Mouse (Mus musculus) thymus, adult 2 months (tissue): ENCODE data around the gene Phkg1. TPM values are rescaled to one million over a fixed set of nuclear protein-coding genes. Genes with fewer than 3 reads are reported as not detected.
"Not testable (repeated sequence)": the region's sequence is repeated elsewhere in the genome, so short reads cannot be mapped to it uniquely, and the experiment has no call there.

Experiments
- DNase-seq: peaks from one replicate; pipeline ENCODE4 v3.0.0; 2021
- H3K27ac ChIP-seq: fragments of 200-500 bp; 2 replicates; pipeline ENCODE4 v1.5.1; 2012; ENCODE audit warnings: low read length, control low read depth; ENCODE audit not compliant: control insufficient read depth, insufficient read depth
- H3K27me3 ChIP-seq: fragments of 200-500 bp; 2 replicates; pipeline ENCODE4 v1.6.1; 2012; ENCODE audit warnings: mild to moderate bottlenecking, low read length, moderate library complexity, mixed read lengths; ENCODE audit not compliant: control insufficient read depth, insufficient read depth
- H3K36me3 ChIP-seq: fragments of 200-500 bp; 2 replicates; pipeline ENCODE4 v1.6.1; 2012; ENCODE audit warnings: mild to moderate bottlenecking, low read length, moderate library complexity; ENCODE audit not compliant: control insufficient read depth, insufficient read depth
- H3K4me1 ChIP-seq: fragments of 200-500 bp; replicated peaks from 2 replicates; pipeline ENCODE4 v1.6.1; 2012; ENCODE audit warnings: low read length; ENCODE audit not compliant: control insufficient read depth, insufficient read depth
- H3K4me3 ChIP-seq: fragments of 200-500 bp; 2 replicates; pipeline ENCODE4 v1.5.1; 2012; ENCODE audit warnings: mild to moderate bottlenecking, low read length, control low read depth, moderate library complexity; ENCODE audit not compliant: control insufficient read depth, insufficient read depth
- CTCF ChIP-seq: fragments of 200-500 bp; IDR thresholded peaks from 2 replicates; pipeline ENCODE4 v1.5.1; 2012; ENCODE audit warnings: mild to moderate bottlenecking, control low read depth, low read length, moderate library complexity, borderline replicate concordance; ENCODE audit not compliant: control insufficient read depth, poor library complexity, insufficient read depth; ENCODE audit errors: extremely low read depth
- POLR2A ChIP-seq: fragments of 200-500 bp; IDR thresholded peaks from 2 replicates; pipeline ENCODE4 v1.6.1; 2012; ENCODE audit warnings: mild to moderate bottlenecking, low read length, control low read depth, moderate library complexity; ENCODE audit not compliant: control insufficient read depth, poor library complexity, insufficient read depth; ENCODE audit errors: extremely low read depth
- WGBS: fragments of 180-500 bp; shearing (Covaris S2); methylation state at CpG from one replicate; pipeline ENCODE4 v1.1.7; 2018; 5-methylcytosine and 5-hydroxymethylcytosine counted together
- polyA plus RNA-seq: library from polyadenylated mRNA; depleted of rRNA; stranded (reverse); fragments of >200 nt; gene quantifications from 2 replicates; pipeline ENCODE4 v1.2.3, GENCODE M21; 2012

Phkg1 gene
- polyA plus RNA-seq, 1 experiment, result 3.6 TPM

GRCm38 (mm10) chr5:129907775-129908174, 9.4 kb upstream of the Phkg1 start:
- H3K4me1 ChIP-seq, result peaks cover 8% of the 10 kb centered on the region; the same call in 1 of the 2 replicates
- WGBS, result 13% methylated on average over 4 of the region's 4 CpGs
- H3K4me3 ChIP-seq, result no peak overlapping the region
- DNase-seq, result no peak
- H3K27ac ChIP-seq, result no peak overlapping the region
- TF ChIP-seq POLR2A (no peak), CTCF (no peak)
- no peaks in the 10 kb centered on the region for H3K27me3 ChIP-seq
- no peaks in the 10 kb centered on the region for H3K36me3 ChIP-seq

GRCm38 (mm10) chr5:129895198-129896088, 2.9 kb downstream of the Phkg1 start, which contains the start of gene Zbed5:
Gene Zbed5, plus strand, starts transcription at chr5:129895723.
- WGBS, result 3% methylated on average over 44 of the region's 44 CpGs
- H3K36me3 ChIP-seq, result no peaks in the 10 kb centered on the region

DNA sequence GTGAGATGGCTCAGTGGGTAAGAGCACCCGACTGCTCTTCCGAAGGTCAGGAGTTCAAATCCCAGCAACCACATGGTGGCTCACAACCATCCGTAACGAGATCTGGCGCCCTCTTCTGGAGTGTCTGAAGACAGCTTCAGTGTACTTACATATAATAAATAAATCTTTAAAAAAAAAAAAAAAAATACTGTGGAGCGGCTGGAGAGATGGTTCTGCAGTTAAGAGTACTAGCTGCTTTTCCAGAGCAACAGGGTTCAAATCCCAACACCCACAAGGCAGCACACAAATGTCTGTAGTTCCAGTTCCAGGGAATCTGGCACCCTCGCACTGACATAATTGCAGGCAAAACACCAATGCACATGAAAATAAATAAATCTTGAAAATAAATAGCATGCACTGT, 8.0 kb downstream of the Phkg1 start:
- H3K4me3 ChIP-seq, H3K27me3 ChIP-seq, H3K4me1 ChIP-seq, H3K27ac ChIP-seq, H3K36me3 ChIP-seq, DNase-seq: not testable (repeated sequence)
- 65% methylated on average over 7 of the region's 7 CpGs for WGBS

More at GRCm38 (mm10) chr5:129895198-129896088, 2.9 kb downstream of the Phkg1 start, which contains the start of gene Zbed5:
- peak; percentile 82 for DNase-seq
- Histone ChIP-seq H3K4me1 (no peaks in the 10 kb centered on the region), H3K4me3 (peak within 1 kb of the TSS; percentile 50), H3K27me3 (no peaks in the 10 kb centered on the region), H3K27ac (no peak within 1 kb of the TSS)
- TF ChIP-seq CTCF (0 out of 2 replicates have a peak, but pooled peaks have one; percentile 42), POLR2A (0 out of 2 replicates have a peak, but pooled peaks have one; percentile 18)

DNA sequence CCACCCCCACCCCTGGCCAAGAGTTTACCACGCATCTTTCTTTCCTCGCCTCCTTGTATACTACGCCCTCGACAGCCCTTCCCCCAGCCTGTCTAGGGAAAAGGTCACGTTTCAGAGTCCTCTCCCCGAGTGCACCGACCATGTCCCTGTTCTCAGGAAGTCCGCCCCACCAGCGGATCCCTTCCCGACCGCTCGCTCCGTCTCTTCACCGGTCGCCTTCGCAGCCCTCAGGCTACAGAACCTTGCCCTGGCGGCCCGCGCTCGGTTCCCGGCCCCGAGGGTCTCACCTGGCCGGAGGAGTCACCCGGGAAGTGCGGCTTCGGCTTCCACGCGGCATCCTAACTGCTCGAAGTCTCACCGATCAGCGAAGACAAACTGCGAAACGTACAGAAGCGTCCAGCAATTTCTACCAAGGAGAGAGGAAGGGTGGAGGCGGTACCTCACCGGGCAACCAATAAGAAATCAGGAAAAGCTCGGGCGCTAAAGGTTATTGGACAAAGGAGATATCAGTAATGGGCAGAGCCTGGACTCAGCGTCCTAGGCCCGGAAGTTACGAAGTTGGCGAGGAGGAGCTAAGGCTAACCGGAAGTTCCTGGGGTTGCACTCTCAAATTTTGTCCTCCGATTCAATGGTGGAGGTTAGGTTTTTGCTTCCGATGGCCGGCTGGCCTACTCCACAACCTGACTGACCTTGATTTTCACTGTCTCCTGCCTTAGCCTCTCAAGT, 11.3 kb downstream of the Phkg1 start, which contains the start of gene Chchd2:
Gene Chchd2, minus strand, starts transcription at position 560 of the 726 bp plus-strand sequence.
- Histone ChIP-seq H3K36me3 (peaks cover 16% of the 10 kb centered on the region), H3K4me1 (peaks cover 7% of the 10 kb centered on the region), H3K27ac (peak within 1 kb of the TSS; percentile 67), H3K4me3 (peak within 1 kb of the TSS; percentile 79), H3K27me3 (no peaks in the 10 kb centered on the region)
- TF ChIP-seq POLR2A (peak; percentile 71), CTCF (no peak)
- peak; percentile 91 for DNase-seq
- under 1% methylated on average over 46 of the region's 46 CpGs for WGBS

- Histone ChIP-seq H3K4me1 (peaks cover 7% of the 10 kb centered on the region), H3K36me3 (peaks cover 24% of the 10 kb centered on the region), H3K27ac (no peak overlapping the region), H3K4me3 (peak overlapping the region; percentile 32), H3K27me3 (no peaks in the 10 kb centered on the region)
- 35% methylated on average over 10 of the region's 10 CpGs for WGBS
- no peak for DNase-seq
- TF ChIP-seq POLR2A (no peak), CTCF (no peak)
These were observed 12.1 kb downstream of the Phkg1 start for GRCm38 (mm10) chr5:129886271-129886670.

- WGBS, result 89% methylated on average over 3 of the region's 3 CpGs
- no peak for TF ChIP-seq CTCF
- TF ChIP-seq POLR2A, result no peak
- no peaks in the 10 kb centered on the region for H3K27me3 ChIP-seq
- no peaks in the 10 kb centered on the region for H3K4me1 ChIP-seq
- H3K36me3 ChIP-seq, result peaks cover 34% of the 10 kb centered on the region
- no peak overlapping the region for H3K4me3 ChIP-seq
- H3K27ac ChIP-seq, result no peak overlapping the region
- DNase-seq, result no peak
These were observed 18.5 kb downstream of the Phkg1 start for GRCm38 (mm10) chr5:129879888-129880287.
